Mouse (Mus musculus) megakaryocyte, embryonic 14.5 days (primary cell): ENCODE results near the gene Lrrc42.

Experiments used
- FLI1 ChIP-seq: IDR thresholded peaks from 2 replicates; pipeline ENCODE4 v1.6.1; 2012; ENCODE audit warnings: low read length, inconsistent platforms, mixed read lengths
- GATA1 ChIP-seq: IDR thresholded peaks from 3 replicates; pipeline ENCODE4 v1.6.1; 2012; ENCODE audit warnings: mixed read lengths, low read length, inconsistent platforms, borderline replicate concordance

GRCm38 (mm10) chr4:107280843-107281475 is 27.6 kb upstream of the Lrrc42 start:
- TF ChIP-seq GATA1 = no peak
- no peak for TF ChIP-seq FLI1
